In genomic region chr2:91929455-91929854, GRCm38 (mm10) we compare ENCODE assay signal across 1 mouse cellular context.
TF ChIP-seq lines count a peak whose summit lies in the region.

No protein-coding gene starts in this region.

TF ChIP-seq in MEL, 35 proteins besides CTCF, POLR2A, EP300 and RAD21:
- no peak for TF ChIP-seq TCF12 (IDR thresholded peaks at IDR 0.05; ENCODE audit: low read depth, low read length)
- TF ChIP-seq ZNF384 (IDR thresholded peaks at IDR 0.05; ENCODE audit: low read depth, low read length): peak; percentile 73
